In the genomic region with DNA sequence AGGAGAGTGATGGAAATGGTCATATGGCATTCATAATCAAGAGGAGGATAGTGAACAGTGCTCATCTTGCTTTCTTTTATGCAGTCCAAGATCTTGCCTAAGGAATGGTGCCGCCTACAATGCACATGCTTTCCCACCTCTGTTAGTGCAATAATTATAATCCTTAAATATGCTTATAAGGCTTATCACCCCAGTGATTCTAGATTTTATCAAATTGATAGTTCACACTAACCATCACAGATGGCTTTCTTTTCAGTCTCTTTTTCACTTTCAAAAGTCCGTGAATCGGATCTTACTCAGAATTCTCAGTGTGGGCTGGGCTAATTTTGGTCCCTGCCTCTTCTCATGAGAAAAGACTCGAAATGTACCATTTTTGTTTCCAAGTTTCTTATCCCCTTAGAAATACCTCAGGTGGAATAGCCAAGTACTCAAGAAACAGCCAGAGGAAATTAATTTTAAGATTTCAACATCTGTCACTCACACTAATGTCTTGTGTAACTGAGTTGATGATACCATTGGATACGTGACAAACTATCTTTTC, we compare ENCODE assay signal across 17 mouse cellular contexts. TPM values are rescaled to one million over a fixed set of nuclear protein-coding genes. Genes with fewer than 3 reads are reported as not detected.
"Had no signal": no experiment of that assay in that cellular context is flagged by ENCODE, and none has a peak within 500 bp of the region (broad histone marks: within the 10 kb centered on the region; RNA-seq: fewer than 3 reads in every experiment).

No protein-coding gene starts in this region.

- H3K4me3 ChIP-seq: intestine, embryonic 15.5 days; layer of hippocampus, adult 2 months; limb, embryonic 10.5 days; liver, embryonic 15.5 days; myocyte; neural tube, embryonic 15.5 days had no signal

- H3K27ac ChIP-seq: intestine, embryonic 15.5 days; layer of hippocampus, adult 2 months; limb, embryonic 10.5 days; liver, embryonic 15.5 days; neural tube, embryonic 15.5 days; stomach, postnatal 0 days had no signal

- H3K4me1 ChIP-seq: intestine, embryonic 15.5 days; limb, embryonic 10.5 days; liver, embryonic 15.5 days; neural tube, embryonic 15.5 days had no signal

- H3K9ac ChIP-seq: intestine, embryonic 15.5 days; liver, embryonic 15.5 days; neural tube, embryonic 15.5 days had no signal

- DNase-seq: kidney, adult 2 months; kidney, postnatal 25 days; lung, adult 2 months; lung, postnatal 36 days; midbrain, embryonic 14.5 days; thymus, adult 18-20 months; thymus, postnatal 14 days had no signal

- H3K27me3 ChIP-seq: intestine, embryonic 15.5 days; liver, embryonic 15.5 days; neural tube, embryonic 15.5 days had no signal

- H3K9me3 ChIP-seq: intestine, embryonic 15.5 days; limb, embryonic 10.5 days; liver, embryonic 15.5 days; neural tube, embryonic 15.5 days had no signal

- ATAC-seq: intestine, embryonic 15.5 days; lung, postnatal 0 days had no signal

- H3K36me3 ChIP-seq: intestine, embryonic 15.5 days; limb, embryonic 10.5 days; liver, embryonic 15.5 days; neural tube, embryonic 15.5 days had no signal

- H3K4me2 ChIP-seq: intestine, embryonic 15.5 days; liver, embryonic 11.5 days; liver, embryonic 15.5 days; neural tube, embryonic 15.5 days had no signal

RNA-seq across cellular contexts. Expression of a gene that starts 17.3 kb away (rescaled TPM):
- total RNA-seq: megakaryocyte progenitor cell, adult 5-6 weeks had no signal
